ENCODE assay signal across 9 mouse cellular contexts in the genomic region with DNA sequence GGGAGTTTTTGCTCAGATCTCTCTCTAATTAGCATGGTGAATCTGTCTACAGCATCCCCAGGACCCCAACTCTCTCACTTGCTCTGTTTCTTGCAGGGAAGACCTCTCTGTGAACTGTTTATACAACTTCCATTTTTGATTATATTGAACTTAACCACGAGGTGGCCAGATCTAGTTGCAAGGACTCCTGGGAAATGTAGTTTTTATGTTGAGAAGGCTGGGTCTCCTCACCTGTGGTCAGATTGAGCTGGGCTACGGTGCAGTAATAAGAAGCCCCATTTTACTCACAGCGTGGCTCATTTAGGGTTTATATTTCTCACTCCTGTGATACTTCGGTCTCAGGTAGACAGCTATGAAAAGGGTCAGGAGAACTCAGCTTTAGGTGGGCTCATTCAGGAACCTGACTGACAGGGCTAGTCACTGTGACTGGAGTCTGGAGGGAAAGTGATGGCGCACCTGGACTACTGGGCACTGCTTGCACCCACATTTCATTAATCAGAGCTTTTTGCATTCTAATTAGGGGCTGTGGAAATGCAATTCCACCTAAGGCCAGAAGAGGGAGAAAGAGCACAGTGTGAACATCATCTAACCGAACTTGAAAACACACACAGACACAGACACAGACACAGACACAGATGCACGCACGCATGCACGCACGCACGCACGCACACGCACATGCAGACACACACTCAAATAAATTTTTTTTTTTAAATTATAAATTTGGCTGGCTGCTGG. TPM values are rescaled to one million over a fixed set of nuclear protein-coding genes. Genes with fewer than 3 reads are reported as not detected.
DNase-seq lines count a peak whose midpoint lies in the region; ATAC-seq and TF ChIP-seq lines count a peak whose summit lies in the region.
"Had no signal": no experiment of that assay in that cellular context is flagged by ENCODE, and none has a peak within 500 bp of the region (broad histone marks: within the 10 kb centered on the region; RNA-seq: fewer than 3 reads in every experiment).

No protein-coding gene starts in this region.

- peaks cover 7% of the 10 kb centered on the region; the same call in 1 of the 2 replicates for H3K4me1 ChIP-seq in heart, embryonic 12.5 days (replicated peaks)
- H3K4me1 ChIP-seq in forebrain, embryonic 13.5 days: no peaks in the 10 kb centered on the region
- peaks cover 18% of the 10 kb centered on the region for H3K4me1 ChIP-seq in liver, embryonic 13.5 days (replicated peaks)
- H3K4me1 ChIP-seq: embryonic facial prominence, embryonic 13.5 days had no signal

- no peak for TF ChIP-seq POLR2A in myocyte (IDR thresholded peaks at IDR 0.05; ENCODE audit: insufficient read length, low read depth)

- H3ac ChIP-seq in myocyte (ENCODE audit: control insufficient read depth, insufficient read length): no peak overlapping the region

- no peaks in the 10 kb centered on the region for H3K36me3 ChIP-seq in heart, embryonic 12.5 days
- no peaks in the 10 kb centered on the region for H3K36me3 ChIP-seq in forebrain, embryonic 13.5 days (ENCODE audit: poor library complexity, severe bottlenecking)
- H3K36me3 ChIP-seq in liver, embryonic 13.5 days: no peaks in the 10 kb centered on the region
- H3K36me3 ChIP-seq in myocyte (ENCODE audit: control insufficient read depth, insufficient read depth): no peaks in the 10 kb centered on the region
- H3K36me3 ChIP-seq: embryonic facial prominence, embryonic 13.5 days had no signal

- no peak for ATAC-seq in heart, embryonic 12.5 days (ENCODE audit: insufficient number of reproducible peaks, low FRiP score)
- ATAC-seq in forebrain, embryonic 13.5 days: peak; percentile 53; the same call in 1 of the 2 replicates
- peak; percentile 35; the same call in 1 of the 2 replicates for ATAC-seq in liver, embryonic 13.5 days (ENCODE audit: low read depth)

- no peaks in the 10 kb centered on the region for H3K27me3 ChIP-seq in heart, embryonic 12.5 days (replicated peaks)
- H3K27me3 ChIP-seq in forebrain, embryonic 13.5 days: no peaks in the 10 kb centered on the region
- no peaks in the 10 kb centered on the region for H3K27me3 ChIP-seq in liver, embryonic 13.5 days
- H3K27me3 ChIP-seq in myocyte (ENCODE audit: control insufficient read depth, insufficient read depth, insufficient read length): no peaks in the 10 kb centered on the region
- H3K27me3 ChIP-seq: embryonic facial prominence, embryonic 13.5 days had no signal

- no peak overlapping the region for H3K9ac ChIP-seq in heart, embryonic 12.5 days
- no peak overlapping the region for H3K9ac ChIP-seq in forebrain, embryonic 13.5 days
- no peak overlapping the region for H3K9ac ChIP-seq in liver, embryonic 13.5 days
- H3K9ac ChIP-seq: embryonic facial prominence, embryonic 13.5 days had no signal

- 40% methylated on average over 13 of the region's 13 CpGs for WGBS in heart, embryonic 12.5 days
- 59% methylated on average over 13 of the region's 13 CpGs for WGBS in forebrain, embryonic 13.5 days
- 22% methylated on average over 13 of the region's 13 CpGs for WGBS in liver, embryonic 13.5 days (ENCODE audit: insufficient replicate concordance)

- DNase-seq in heart, adult 18-20 months: peak; percentile 48 to 75
- peak; percentile 26 for DNase-seq in MN1 (ENCODE audit: low spot score)
- peak; percentile 54 for DNase-seq in kidney, adult 11 months
- DNase-seq in liver, embryonic 13.5 days: no peak
- no peak for DNase-seq in urinary bladder, postnatal 25 days (ENCODE audit: low spot score)

- no peaks in the 10 kb centered on the region for H3K79me2 ChIP-seq in myocyte (ENCODE audit: control insufficient read depth, insufficient read depth)

- no peak overlapping the region for H3K27ac ChIP-seq in heart, embryonic 12.5 days (ENCODE audit: poor library complexity, severe bottlenecking)
- H3K27ac ChIP-seq in forebrain, embryonic 13.5 days: no peak overlapping the region
- H3K27ac ChIP-seq in liver, embryonic 13.5 days: no peak overlapping the region
- H3K27ac ChIP-seq: embryonic facial prominence, embryonic 13.5 days had no signal

- H3K9me3 ChIP-seq in heart, embryonic 12.5 days (replicated peaks): no peaks in the 10 kb centered on the region
- no peaks in the 10 kb centered on the region for H3K9me3 ChIP-seq in forebrain, embryonic 13.5 days (replicated peaks)
- H3K9me3 ChIP-seq in liver, embryonic 13.5 days (replicated peaks): no peaks in the 10 kb centered on the region
- H3K9me3 ChIP-seq: embryonic facial prominence, embryonic 13.5 days had no signal

- no peak overlapping the region for H3K4me3 ChIP-seq in heart, embryonic 12.5 days
- no peak overlapping the region for H3K4me3 ChIP-seq in forebrain, embryonic 13.5 days
- no peak overlapping the region for H3K4me3 ChIP-seq in liver, embryonic 13.5 days (replicated peaks)
- no peak overlapping the region for H3K4me3 ChIP-seq in myocyte
- H3K4me3 ChIP-seq: embryonic facial prominence, embryonic 13.5 days had no signal

- no peak overlapping the region for H3K4me2 ChIP-seq in heart, embryonic 12.5 days
- H3K4me2 ChIP-seq in forebrain, embryonic 13.5 days: no peak overlapping the region
- no peak overlapping the region for H3K4me2 ChIP-seq in liver, embryonic 13.5 days
- peak overlapping the region; percentile 35 for H3K4me2 ChIP-seq in myocyte (ENCODE audit: low read depth)
- H3K4me2 ChIP-seq: embryonic facial prominence, embryonic 13.5 days had no signal

TF ChIP-seq in myocyte, 11 proteins besides CTCF, POLR2A, EP300 and RAD21:
- no peak for TF ChIP-seq CEBPB (IDR thresholded peaks at IDR 0.05; ENCODE audit: insufficient read depth, poor library complexity, severe bottlenecking)
- peak; percentile 42 for TF ChIP-seq USF1 (IDR thresholded peaks at IDR 0.05; ENCODE audit: low read depth)
- TF ChIP-seq POLR2AphosphoS2 (IDR thresholded peaks at IDR 0.05; ENCODE audit: insufficient read length, low read depth): no peak

RNA-seq across cellular contexts. Expression of gene Ceacam19, which starts 11.7 kb away (rescaled TPM):
- not detected for total RNA-seq in heart, adult 18-20 months (2021)
- not detected in 2 replicates for polyA plus RNA-seq in heart, embryonic 12.5 days (2016; fragmentation: Nextera tagmentation; extraction: Ambion mirVana)
- polyA plus RNA-seq in forebrain, embryonic 13.5 days (2015; fragmentation: Nextera tagmentation; extraction: Ambion mirVana): not detected in 2 replicates
- not detected in 2 replicates for polyA plus RNA-seq in liver, embryonic 13.5 days (2015; fragmentation: Nextera tagmentation; extraction: Ambion mirVana)
- polyA plus RNA-seq in myocyte (2012; fragmentation: generic; extraction: Trizol): 0.01 TPM

RNA-seq across cellular contexts. Expression of gene Ceacam16, which starts 15.0 kb away (rescaled TPM):
- total RNA-seq in heart, adult 18-20 months (2021): not detected
- not detected in 2 replicates for polyA plus RNA-seq in heart, embryonic 12.5 days (2016; fragmentation: Nextera tagmentation; extraction: Ambion mirVana)
- polyA plus RNA-seq in forebrain, embryonic 13.5 days (2015; fragmentation: Nextera tagmentation; extraction: Ambion mirVana): not detected in 2 replicates
- not detected in 2 replicates for polyA plus RNA-seq in liver, embryonic 13.5 days (2015; fragmentation: Nextera tagmentation; extraction: Ambion mirVana)
- polyA plus RNA-seq in myocyte (2012; fragmentation: generic; extraction: Trizol): 0.02 TPM
- polyA plus RNA-seq: embryonic facial prominence, embryonic 13.5 days had no signal

RNA-seq across cellular contexts. Expression of gene Gm19345, which starts 24.3 kb away (rescaled TPM):
- total RNA-seq in heart, adult 18-20 months (2021): not detected
- not detected in 2 replicates for polyA plus RNA-seq in heart, embryonic 12.5 days (2016; fragmentation: Nextera tagmentation; extraction: Ambion mirVana)
- 2.3 and 3.9 TPM in 2 replicates for polyA plus RNA-seq in forebrain, embryonic 13.5 days (2015; fragmentation: Nextera tagmentation; extraction: Ambion mirVana)
- not detected in 2 replicates for polyA plus RNA-seq in liver, embryonic 13.5 days (2015; fragmentation: Nextera tagmentation; extraction: Ambion mirVana)
- 0.05 TPM for polyA plus RNA-seq in myocyte (2012; fragmentation: generic; extraction: Trizol)

RNA-seq across cellular contexts. Expression of gene Pvr, which starts 44.8 kb away (rescaled TPM):
- 10 to 100 TPM; 18.5 to 19.5 TPM for total RNA-seq in heart, adult 18-20 months (2021)
- 15.7 and 16.0 TPM in 2 replicates for polyA plus RNA-seq in heart, embryonic 12.5 days (2016; fragmentation: Nextera tagmentation; extraction: Ambion mirVana)
- polyA plus RNA-seq in forebrain, embryonic 13.5 days (2015; fragmentation: Nextera tagmentation; extraction: Ambion mirVana): 4.9 and 5.1 TPM in 2 replicates
- polyA plus RNA-seq in liver, embryonic 13.5 days (2015; fragmentation: Nextera tagmentation; extraction: Ambion mirVana): 1.9 and 2.2 TPM in 2 replicates
- polyA plus RNA-seq in myocyte (2012; fragmentation: generic; extraction: Trizol): 39.7 TPM

RNA-seq across cellular contexts. Expression of gene Bcl3, which starts 53.5 kb away (rescaled TPM):
- 1 to 10 TPM; 2.9 to 3.7 TPM for total RNA-seq in heart, adult 18-20 months (2021)
- polyA plus RNA-seq in heart, embryonic 12.5 days (2016; fragmentation: Nextera tagmentation; extraction: Ambion mirVana): 1.4 and 1.7 TPM in 2 replicates
- 0.23 and 0.49 TPM in 2 replicates for polyA plus RNA-seq in forebrain, embryonic 13.5 days (2015; fragmentation: Nextera tagmentation; extraction: Ambion mirVana)
- 3.0 and 3.9 TPM in 2 replicates for polyA plus RNA-seq in liver, embryonic 13.5 days (2015; fragmentation: Nextera tagmentation; extraction: Ambion mirVana)
- polyA plus RNA-seq in myocyte (2012; fragmentation: generic; extraction: Trizol): 19.2 TPM

Comparison
In these comparisons a context has a peak if more than half of its experiments do, and no peak if none do; other contexts are left out.
1. DNase-seq: peak in heart, adult 18-20 months (2 of 2), MN1 (single experiment) and kidney, adult 11 months (single experiment); none in liver, embryonic 13.5 days (single experiment) and urinary bladder, postnatal 25 days (single experiment).